Mouse (Mus musculus) induced T-regulatory cell, adult 2 months (primary cell): Measurements from ENCODE around the gene Hsf2bp.
A peak's percentile ranks its signal among the peaks of the same experiment; 100 is the strongest.

ENCODE experiments used
- DNase-seq: peaks from one replicate; pipeline ENCODE4 v3.0.0-alpha.2; 2012; ENCODE audit warnings: low read depth

Hsf2bp gene

DNA sequence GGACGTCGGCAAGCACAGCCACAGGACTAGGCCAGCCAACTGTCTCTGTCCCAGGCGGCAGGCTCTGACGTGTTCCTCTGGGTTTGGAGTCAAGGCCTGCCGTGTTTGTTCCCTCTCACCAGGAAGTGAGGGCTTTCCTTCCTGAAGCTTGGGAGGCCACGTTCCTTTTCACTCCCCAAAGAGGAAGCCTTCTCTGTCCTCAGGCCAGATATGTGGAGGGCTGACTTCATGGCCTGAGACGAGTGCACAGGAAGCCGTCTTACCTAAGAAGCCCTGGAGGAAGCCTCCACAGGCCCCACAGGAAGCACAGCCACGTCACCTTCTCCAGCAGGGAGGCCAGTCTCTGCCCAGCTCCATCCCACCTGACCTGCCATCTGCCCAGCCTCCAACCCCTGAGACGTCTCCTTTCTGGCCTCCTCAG, 130.3 kb downstream of the Hsf2bp start:
- DNase-seq: peak; percentile 47

DNA sequence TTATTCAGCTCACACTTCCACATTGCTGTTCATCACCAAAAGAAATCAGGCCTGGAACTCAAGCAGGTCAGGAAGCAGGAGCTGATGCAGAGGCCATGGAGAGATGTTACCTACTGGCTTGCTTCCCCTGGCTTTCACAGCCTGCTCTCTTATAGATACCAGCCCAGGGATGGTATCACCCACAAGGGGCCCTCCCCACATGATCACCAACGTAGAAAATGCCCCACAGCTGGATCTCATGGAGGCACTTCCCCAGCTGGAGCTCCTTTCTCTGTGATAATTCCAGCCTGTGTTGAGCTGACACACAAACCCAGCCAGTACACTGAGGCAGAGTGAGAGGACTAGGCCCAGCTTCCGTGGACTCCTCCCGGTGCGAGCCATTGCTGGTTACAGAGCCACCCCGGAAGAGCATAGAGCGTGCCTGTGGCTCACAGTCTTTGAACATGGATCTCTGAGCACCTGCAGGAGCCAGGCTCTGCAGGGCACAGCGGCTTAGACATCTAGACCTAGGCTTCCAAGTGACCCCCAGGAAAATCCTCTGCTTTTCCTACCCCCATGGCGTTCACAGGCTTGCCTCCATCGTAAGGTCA, 130.9 kb downstream of the Hsf2bp start:
- no peak for DNase-seq

DNA sequence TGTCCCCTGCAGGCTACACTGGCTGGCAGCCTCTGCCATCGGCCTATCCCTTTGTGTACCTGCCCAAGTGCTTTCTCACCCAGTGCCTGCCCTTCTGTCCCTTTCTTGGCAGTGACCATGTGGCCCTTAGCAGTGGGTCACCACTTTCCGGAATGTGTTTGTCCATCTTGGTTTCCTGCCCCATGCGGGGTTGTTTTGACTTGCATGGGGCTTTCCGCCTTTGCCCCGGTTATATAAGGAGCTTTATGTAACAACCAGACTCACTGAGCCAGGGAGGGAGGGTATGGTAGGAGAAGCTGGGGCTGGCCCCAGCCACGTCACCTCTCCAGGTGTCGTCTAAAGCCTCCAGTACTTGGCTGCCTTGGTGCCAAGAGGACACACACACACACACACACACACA, 132.1 kb downstream of the Hsf2bp start:
- no peak for DNase-seq

GRCm38 (mm10) chr17:31902630-31903198, 133.4 kb downstream of the Hsf2bp start:
- DNase-seq: no peak

DNA sequence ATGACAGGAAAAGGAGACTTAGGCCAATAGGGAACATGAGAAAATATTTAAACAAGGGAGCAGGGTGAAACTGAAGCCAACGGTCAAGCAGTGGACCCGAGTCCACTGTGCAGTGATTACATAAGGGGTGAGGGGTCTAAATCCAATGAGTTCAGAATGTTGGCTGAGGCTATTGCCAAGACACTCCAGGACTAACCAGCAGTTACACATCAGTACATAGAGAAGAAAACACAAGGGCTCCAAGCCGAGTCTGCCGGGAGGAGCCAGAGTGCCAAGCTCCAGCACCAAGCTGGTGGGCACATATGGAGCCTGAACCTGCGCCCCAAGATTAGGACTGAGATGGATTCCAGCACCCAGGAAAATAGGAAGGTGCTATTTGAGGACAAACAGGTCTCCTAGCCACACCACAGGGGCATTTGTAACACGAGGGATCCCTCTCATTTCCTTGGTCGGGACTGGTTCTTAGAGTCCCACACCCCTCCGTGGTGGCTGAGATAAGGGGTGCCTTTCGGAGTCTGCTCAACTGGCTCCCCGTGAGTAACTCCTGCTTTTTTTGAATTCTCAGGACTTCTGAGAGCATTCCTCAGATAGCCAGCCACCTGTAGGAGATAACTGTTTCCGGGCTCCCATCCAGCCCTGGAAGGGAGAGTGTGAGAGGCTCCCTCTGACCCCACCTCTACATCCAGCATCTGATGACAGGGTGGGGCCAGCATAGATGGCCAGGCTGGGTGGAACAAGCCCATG, 134.5 kb downstream of the Hsf2bp start:
- DNase-seq: no peak

DNA sequence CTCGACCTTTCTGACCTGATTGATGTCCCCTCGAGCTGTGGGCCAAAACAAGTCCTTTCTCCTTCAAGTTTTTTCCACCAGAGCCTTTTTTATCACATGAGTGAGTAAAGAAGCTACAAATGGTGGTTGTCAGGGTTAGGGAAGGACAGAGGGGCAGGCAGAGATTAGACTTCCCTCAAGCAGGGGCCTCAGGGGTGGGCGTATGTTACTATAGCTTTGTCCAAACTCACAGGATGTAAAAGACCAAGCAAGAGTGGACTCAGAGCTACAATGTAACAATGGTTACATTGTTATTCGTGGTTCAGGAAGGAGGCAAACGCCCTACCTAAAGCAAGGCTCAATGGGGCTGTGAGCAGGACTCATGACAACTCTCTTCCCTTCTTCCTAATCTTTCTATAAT, 137.2 kb downstream of the Hsf2bp start:
- no peak for DNase-seq

- no peak for DNase-seq
Observed at GRCm38 (mm10) chr17:31897186-31897793, 138.9 kb downstream of the Hsf2bp start.

- DNase-seq: no peak
Observed at GRCm38 (mm10) chr17:31896751-31897150, 139.4 kb downstream of the Hsf2bp start.

DNA sequence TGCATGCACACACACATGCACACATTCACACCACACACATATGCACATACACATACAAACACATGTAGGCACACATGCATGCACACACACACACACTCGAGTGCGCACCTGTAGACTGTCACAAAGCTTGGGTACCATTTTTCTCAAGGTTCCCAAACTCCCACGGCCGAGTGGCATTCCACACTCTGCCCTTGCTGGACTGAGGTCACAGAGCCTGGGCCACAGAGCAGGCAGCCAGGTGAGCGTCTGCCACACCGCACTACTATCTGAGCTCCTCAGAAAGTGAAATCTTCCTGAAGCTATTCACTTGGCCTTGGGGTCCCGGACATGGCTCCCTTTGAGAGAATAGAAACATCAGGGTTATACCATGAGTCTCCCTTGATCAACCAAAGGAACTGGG, 139.8 kb downstream of the Hsf2bp start:
- no peak for DNase-seq
